Mouse (Mus musculus) layer of hippocampus, adult 11-12 months (tissue): ENCODE data around the gene Gaa.

Experiments used
- DNase-seq: peaks from one replicate; pipeline ENCODE4 v3.0.0; 2022; ENCODE audit warnings: low spot score

Gaa gene

GRCm38 (mm10) chr11:119300986-119301385 lies 33.3 kb downstream of the Gaa start:
- no peak for DNase-seq

DNA sequence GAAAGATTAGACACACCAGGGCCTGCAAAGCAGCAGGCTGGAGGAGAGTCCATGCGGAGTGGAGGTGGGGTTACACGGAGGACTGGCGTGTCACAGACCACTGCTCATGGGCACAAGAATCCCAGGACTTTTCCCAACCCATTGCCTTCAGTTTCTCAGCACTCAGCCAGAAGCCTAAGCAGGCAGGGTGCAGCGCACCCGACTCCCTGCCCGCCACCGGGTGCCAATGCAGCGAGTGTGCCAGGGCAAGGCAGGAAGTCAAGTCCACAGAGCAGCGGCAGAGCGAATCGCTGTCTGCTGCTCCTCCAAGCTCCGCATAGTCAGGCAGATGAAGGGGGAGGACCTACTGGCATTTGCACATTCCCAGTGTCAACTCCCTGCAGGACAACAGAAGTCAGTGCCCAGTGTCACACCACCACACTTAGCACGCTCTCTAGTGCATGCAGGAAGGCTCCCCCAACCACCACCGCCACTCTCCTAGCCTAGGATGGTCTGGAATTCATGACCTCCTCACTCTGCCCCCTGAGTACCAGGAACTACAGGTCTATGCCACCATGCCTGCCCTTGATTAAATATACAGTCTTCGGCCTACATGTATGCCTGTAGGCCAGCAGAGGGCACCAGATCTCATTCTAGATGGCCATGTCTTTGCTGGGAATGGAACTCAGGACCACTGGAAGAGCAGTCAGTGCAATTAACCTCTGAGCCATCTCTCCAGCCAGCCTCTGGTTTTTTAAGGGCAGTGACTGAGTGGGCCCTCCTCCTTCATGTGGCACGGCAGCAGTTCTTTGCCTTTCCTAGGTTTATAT lies 37.4 kb downstream of the Gaa start:
- DNase-seq = no peak

- no peak for DNase-seq
Observed at GRCm38 (mm10) chr11:119306762-119307657, 39.3 kb downstream of the Gaa start.

DNA sequence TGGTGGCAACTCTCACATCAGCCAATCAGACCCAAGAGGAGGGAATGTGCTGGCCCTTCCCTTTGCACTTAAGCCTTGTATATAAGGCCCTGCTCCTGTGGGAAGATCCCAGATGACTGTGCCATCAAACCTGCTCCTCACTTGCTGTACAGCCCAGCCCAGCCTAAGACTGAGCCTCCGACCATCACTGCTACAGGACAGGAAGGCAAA lies 39.9 kb downstream of the Gaa start, which contains the start of gene Card14:
TSS of gene Card14 (plus strand) at position 111 of the 210 bp plus-strand sequence.
- no peak for DNase-seq

DNA sequence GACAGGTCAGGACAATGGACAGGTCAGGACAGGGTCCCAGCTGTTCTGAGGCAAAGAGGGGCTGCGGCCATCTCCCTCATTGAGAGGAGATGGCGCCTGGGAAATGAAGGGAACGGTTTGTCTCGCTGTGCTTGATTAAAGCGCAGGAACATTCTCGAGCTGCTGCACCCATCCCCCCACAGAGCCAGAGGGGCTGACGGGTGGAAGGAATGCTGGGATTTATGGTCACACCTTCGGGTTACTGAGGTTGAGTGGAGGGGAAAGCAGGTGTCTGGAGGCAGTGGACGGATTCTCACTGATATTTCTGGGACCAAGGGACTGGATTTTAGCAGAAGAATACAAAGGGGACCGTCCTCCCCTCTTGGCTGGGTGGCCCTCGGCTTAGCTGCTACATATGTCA lies 40.2 kb downstream of the Gaa start:
- no peak for DNase-seq

DNA sequence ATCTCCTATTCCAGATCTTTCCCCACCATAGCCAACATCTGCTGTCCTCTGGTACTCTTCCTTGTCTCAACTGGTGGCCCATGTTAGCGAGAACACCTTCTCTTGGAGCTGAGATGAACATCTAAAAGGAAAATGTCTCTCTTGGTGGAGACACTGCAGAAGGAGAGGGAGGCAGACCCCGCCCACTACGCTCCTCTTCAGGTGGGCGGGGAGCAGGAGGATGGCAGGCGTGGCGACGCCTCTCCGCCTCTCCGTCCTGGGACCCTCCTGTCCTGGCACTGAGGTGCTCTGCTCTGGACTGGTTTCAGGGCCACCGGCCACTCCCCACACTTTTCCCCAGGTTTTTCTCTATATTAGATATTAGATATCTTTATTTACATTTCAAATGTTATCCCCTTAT lies 42.9 kb downstream of the Gaa start:
- no peak for DNase-seq

- DNase-seq = no peak
Observed at GRCm38 (mm10) chr11:119314252-119314936, 46.7 kb downstream of the Gaa start.

DNA sequence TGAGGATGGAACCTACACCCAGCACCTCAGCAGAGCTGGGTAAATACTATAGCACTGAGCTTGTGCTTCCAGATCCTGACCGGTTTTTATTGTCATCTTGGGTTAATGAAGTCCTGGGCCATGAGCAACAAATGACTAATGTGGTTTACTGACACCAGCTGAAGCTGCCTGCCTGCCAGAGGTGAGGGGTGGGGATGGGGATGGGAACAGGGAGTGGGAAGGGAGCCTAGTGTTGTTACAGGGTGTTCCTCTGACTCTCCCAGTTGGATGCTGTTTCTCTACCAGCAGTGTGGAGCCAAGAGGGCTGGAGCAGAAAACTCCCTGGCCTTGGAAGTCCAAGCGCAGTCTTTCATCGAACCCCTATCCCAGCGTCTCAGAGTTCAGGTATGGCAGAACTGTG lies 49.0 kb downstream of the Gaa start:
- no peak for DNase-seq

DNA sequence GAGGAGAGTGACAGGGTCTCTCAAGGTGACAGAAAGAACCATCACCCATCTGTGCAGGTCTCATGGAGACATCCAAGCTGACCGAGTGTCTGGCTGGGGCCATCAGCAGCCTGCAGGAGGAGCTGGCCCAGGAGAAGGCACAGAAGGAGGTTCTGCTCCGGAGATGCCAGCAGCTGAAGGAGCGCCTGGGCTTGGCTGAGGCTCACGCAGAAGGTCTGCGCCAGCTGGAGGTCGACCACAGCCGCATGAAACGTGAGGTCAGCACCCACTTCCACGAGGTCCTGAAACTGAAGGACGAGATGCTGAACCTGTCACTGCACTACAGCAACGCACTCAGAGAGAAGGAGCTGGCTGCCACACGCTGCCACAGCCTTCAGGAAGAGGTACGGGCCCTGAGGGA lies 54.8 kb downstream of the Gaa start:
- no peak for DNase-seq

- no peak for DNase-seq
Observed at GRCm38 (mm10) chr11:119325068-119325467, 57.4 kb downstream of the Gaa start.

- no peak for DNase-seq
Observed at GRCm38 (mm10) chr11:119330592-119330991, 62.9 kb downstream of the Gaa start.

- DNase-seq = no peak
Observed at GRCm38 (mm10) chr11:119331970-119332369, 64.3 kb downstream of the Gaa start.
